Mouse (Mus musculus): Measurements from ENCODE around the gene Mrpl10.

DNA sequence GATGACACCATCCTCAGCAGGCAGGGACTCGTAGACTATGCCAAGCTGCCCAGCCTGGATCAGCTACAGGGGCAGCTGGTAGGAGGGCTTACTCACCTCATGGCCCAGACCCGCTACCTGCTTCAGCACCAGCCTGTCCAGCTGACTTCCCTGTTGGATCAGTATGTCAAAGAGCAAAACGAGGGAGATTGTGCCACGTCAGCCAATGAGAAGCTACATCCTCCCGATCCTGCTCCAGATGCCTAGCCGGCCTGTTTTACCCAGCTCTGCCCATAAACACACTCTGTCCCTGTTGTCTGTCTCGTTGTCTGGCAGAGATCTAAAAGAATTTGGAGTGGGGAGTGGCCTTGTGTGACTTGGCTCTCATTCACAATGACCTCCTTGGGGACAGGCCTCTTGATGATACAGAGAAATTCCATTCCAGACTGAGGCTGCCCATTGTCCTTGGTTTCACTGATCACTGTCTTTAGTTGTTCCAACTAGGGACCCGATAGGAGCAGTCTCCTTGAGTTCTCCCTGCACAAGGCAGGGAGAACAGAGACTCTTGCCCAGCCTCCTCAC is 6.8 kb downstream of the Mrpl10 start:
- no peak for TF ChIP-seq CTCF (IDR thresholded peaks at IDR 0.05; ENCODE audit: low read depth)
- TF ChIP-seq EP300 (IDR thresholded peaks at IDR 0.05; ENCODE audit: low read depth), result no peak
